Mouse (Mus musculus): ENCODE data around the gene Cst8.

DNA sequence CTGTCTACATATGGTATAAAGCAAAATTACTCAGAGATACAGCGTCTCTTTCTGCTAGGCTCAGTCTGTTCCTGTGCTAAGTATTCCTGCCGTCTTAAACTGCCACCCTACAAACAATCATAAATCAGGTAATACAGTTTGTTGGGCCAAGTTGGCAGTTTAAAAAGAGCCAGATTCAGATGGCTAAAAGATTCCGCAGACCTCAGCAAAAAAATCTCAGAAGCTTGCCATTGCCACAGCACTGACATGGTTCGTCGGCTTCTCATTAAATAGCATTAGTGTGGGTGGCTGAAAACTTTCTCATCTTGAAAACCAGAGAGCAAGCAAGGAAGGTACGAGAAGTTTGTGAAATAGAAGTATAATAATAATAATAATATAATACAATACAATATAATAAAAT is 8.1 kb downstream of the Cst8 start:
- TF ChIP-seq POLR2A (IDR thresholded peaks at IDR 0.05; ENCODE audit: control insufficient read depth, low read depth, low read length) (no peak), CTCF (IDR thresholded peaks at IDR 0.05; ENCODE audit: control insufficient read depth, insufficient read depth, insufficient replicate concordance, low read depth, low read length) (no peak)
